In the genomic region with DNA sequence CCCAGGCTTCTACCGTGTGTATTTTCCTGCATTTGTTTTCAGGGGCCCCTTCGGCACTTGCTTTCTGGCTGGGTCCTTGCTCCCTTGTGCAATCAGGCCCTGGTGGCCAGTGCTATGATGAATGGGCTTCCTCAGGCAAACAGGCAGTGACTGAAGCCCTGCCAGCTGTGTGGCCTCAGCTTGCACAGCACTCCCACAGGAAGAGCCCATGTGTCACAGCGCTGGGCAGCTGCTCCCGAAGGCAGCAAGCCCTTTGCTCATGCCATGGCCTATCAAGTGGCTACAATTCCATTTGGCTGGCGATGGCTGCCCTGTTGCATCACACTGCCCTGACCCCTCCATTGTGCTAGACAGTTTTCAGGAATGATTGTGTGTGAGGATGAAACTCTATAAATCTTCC, we compare ENCODE assay signal across 10 mouse cellular contexts. TPM values are rescaled to one million over a fixed set of nuclear protein-coding genes. Genes with fewer than 3 reads are reported as not detected.
A peak's percentile ranks its signal among the peaks of the same experiment; 100 is the strongest.
DNase-seq lines count a peak whose midpoint lies in the region; ATAC-seq and TF ChIP-seq lines count a peak whose summit lies in the region.
"Had no signal": no experiment of that assay in that cellular context is flagged by ENCODE, and none has a peak within 500 bp of the region (broad histone marks: within the 10 kb centered on the region; RNA-seq: fewer than 3 reads in every experiment).

No protein-coding gene starts in this region.

- no peak for TF ChIP-seq CTCF in liver, postnatal 0 days (IDR thresholded peaks at IDR 0.05; ENCODE audit: low read depth)

- DNase-seq in 3134 (ENCODE audit: extremely low read depth, insufficient read length, low spot score) (peak; percentile 82), 3T3-L1 (ENCODE audit: low read depth, low spot score) (peak; percentile 85)
- peak; percentile 77 for DNase-seq in gastrocnemius, postnatal 14 days
- DNase-seq in liver, postnatal 0 days: peak; percentile 50
- no peak for DNase-seq in frontal cortex, postnatal 10 days (ENCODE audit: low spot score in 2 of 2)
- DNase-seq in left cerebral cortex, adult 11 months (ENCODE audit: low spot score): no peak
- DNase-seq in cerebellum, postnatal 14 days: no peak

- no peak overlapping the region for H3K9ac ChIP-seq in liver, postnatal 0 days (replicated peaks)
- H3K9ac ChIP-seq: hindbrain, embryonic 15.5 days had no signal

- no peaks in the 10 kb centered on the region for H3K9me3 ChIP-seq in liver, postnatal 0 days (ENCODE audit: low read length)
- H3K9me3 ChIP-seq: hindbrain, embryonic 15.5 days had no signal

- WGBS in liver, postnatal 0 days (ENCODE audit: insufficient replicate concordance): 37% methylated on average over 5 of the region's 5 CpGs

- H3K4me1 ChIP-seq in liver, postnatal 0 days (ENCODE audit: insufficient read depth): peaks cover 28% of the 10 kb centered on the region
- H3K4me1 ChIP-seq: hindbrain, embryonic 15.5 days had no signal

- no peaks in the 10 kb centered on the region for H3K36me3 ChIP-seq in liver, postnatal 0 days (replicated peaks; ENCODE audit: insufficient read depth, low read length)
- H3K36me3 ChIP-seq: hindbrain, embryonic 15.5 days had no signal

- peak; percentile 82 for ATAC-seq in liver, postnatal 0 days

- TF ChIP-seq EP300 in liver, postnatal 0 days (IDR thresholded peaks at IDR 0.05; ENCODE audit: low read depth): no peak

- peaks cover 2% of the 10 kb centered on the region; the same call in 1 of the 2 replicates for H3K27me3 ChIP-seq in liver, postnatal 0 days (ENCODE audit: insufficient read depth, low read length)
- H3K27me3 ChIP-seq: hindbrain, embryonic 15.5 days had no signal

- H3K4me2 ChIP-seq in liver, postnatal 0 days (ENCODE audit: low read depth, low read length): no peak overlapping the region
- H3K4me2 ChIP-seq: hindbrain, embryonic 15.5 days had no signal

- H3K27ac ChIP-seq in liver, postnatal 0 days (ENCODE audit: low read depth): 0 out of 2 replicates have a peak overlapping the region, but pooled peaks have one; percentile 22
- H3K27ac ChIP-seq: hindbrain, embryonic 15.5 days had no signal

- intact Hi-C loops in gastrocnemius, postnatal 14 days (cut with DNase I; ENCODE audit: low total_unique reads): no loop called here

- H3K4me3 ChIP-seq in liver, postnatal 0 days (ENCODE audit: low read depth, low read length): no peak overlapping the region
- H3K4me3 ChIP-seq: erythroblast, embryonic 14.5 days; hindbrain, embryonic 15.5 days had no signal

RNA-seq across cellular contexts. Expression of a gene that starts 36.6 kb away (rescaled TPM):
- 10 to 100 TPM in 1 of 2 experiments, 1 to 10 TPM in 1; 4.2 to 12.3 TPM for total RNA-seq in gastrocnemius, postnatal 14 days (2021)
- polyA plus RNA-seq in liver, postnatal 0 days (2015; fragmentation: Nextera tagmentation; extraction: Ambion mirVana): 1.00 and 1.3 TPM in 2 replicates
- polyA plus RNA-seq: testis, adult 2 months had no signal

Comparison
In these comparisons a context has a peak if more than half of its experiments do, and no peak if none do; other contexts are left out.
1. DNase-seq: peak in 3134 (single experiment), 3T3-L1 (single experiment), gastrocnemius, postnatal 14 days (single experiment) and liver, postnatal 0 days (single experiment); none in frontal cortex, postnatal 10 days (0 of 2), left cerebral cortex, adult 11 months (single experiment) and cerebellum, postnatal 14 days (0 of 2).